Mouse (Mus musculus) hindbrain, embryonic 13.5 days (tissue): ENCODE measurements around the gene Ano1. TPM values are rescaled to one million over a fixed set of nuclear protein-coding genes. Genes with fewer than 3 reads are reported as not detected.

Source experiments
- polyA plus RNA-seq: library from polyadenylated mRNA; unstranded; fragments of >200 nt; fragmentation: Nextera tagmentation; extraction: Ambion mirVana; gene quantifications from 2 replicates; pipeline ENCODE4 v1.2.1, GENCODE M21; 2015

Gene Ano1
- polyA plus RNA-seq, 1 experiment from 2014 or later = 5.0 TPM

Other genes with a start within 250 kb of the Ano1 start
- 26.8 and 27.6 TPM in 2 replicates for gene Ppfia1, start 198.2 kb downstream of the Ano1 start, polyA plus RNA-seq
- gene Fadd, start 169.5 kb downstream of the Ano1 start, polyA plus RNA-seq = 5.1 and 5.4 TPM in 2 replicates
- 13.6 and 30.2 TPM in 2 replicates for gene Fgf3, start 86.1 kb upstream of the Ano1 start, polyA plus RNA-seq
- gene Fgf4, start 95.4 kb upstream of the Ano1 start, polyA plus RNA-seq = not detected in 2 replicates
- gene Fgf15, start 144.6 kb upstream of the Ano1 start, polyA plus RNA-seq = 40.1 and 66.5 TPM in 2 replicates
- 33.8 and 38.4 TPM in 2 replicates for gene LTO1, start 163.1 kb upstream of the Ano1 start, polyA plus RNA-seq
- 51.2 and 54.9 TPM in 2 replicates for gene Ccnd1, start 188.0 kb upstream of the Ano1 start, polyA plus RNA-seq